Mouse (Mus musculus): Measurements from ENCODE around the gene Pqlc3. TPM values are rescaled to one million over a fixed set of nuclear protein-coding genes. Genes with fewer than 3 reads are reported as not detected.

The Pqlc3 gene
- polyA plus RNA-seq, 1 experiment, result 2.9 TPM

GRCm38 (mm10) chr12:17012067-17012899 lies 12.1 kb upstream of the Pqlc3 start:
- H3K4me1 ChIP-seq (ENCODE audit: control insufficient read depth, insufficient read depth, low read length), result no peaks in the 10 kb centered on the region
- H3K4me3 ChIP-seq (ENCODE audit: insufficient read depth, low read length), result no peak overlapping the region
- TF ChIP-seq POLR2A (IDR thresholded peaks at IDR 0.05; ENCODE audit: extremely low read depth, insufficient read depth, low read length), result no peak
- no peak for TF ChIP-seq CTCF (IDR thresholded peaks at IDR 0.05; ENCODE audit: extremely low read depth, insufficient read depth, low read length)
- H3K27ac ChIP-seq (ENCODE audit: insufficient read depth, low read length), result no peak overlapping the region

- Histone ChIP-seq H3K4me1 (ENCODE audit: control insufficient read depth, insufficient read depth, low read length) (no peaks in the 10 kb centered on the region), H3K27ac (ENCODE audit: insufficient read depth, low read length) (no peak within 1 kb of the TSS), H3K4me3 (ENCODE audit: insufficient read depth, low read length) (peak within 1 kb of the TSS; percentile 32)
- no peak for TF ChIP-seq POLR2A (IDR thresholded peaks at IDR 0.05; ENCODE audit: extremely low read depth, insufficient read depth, low read length)
- peak; percentile 61 for TF ChIP-seq CTCF (IDR thresholded peaks at IDR 0.05; ENCODE audit: extremely low read depth, insufficient read depth, low read length)
These were observed 11.1 kb upstream of the Pqlc3 start, which contains the start of gene 2410004P03Rik for GRCm38 (mm10) chr12:17011100-17011870. Gene 2410004P03Rik (minus strand): TSS chr12:17011727.

DNA sequence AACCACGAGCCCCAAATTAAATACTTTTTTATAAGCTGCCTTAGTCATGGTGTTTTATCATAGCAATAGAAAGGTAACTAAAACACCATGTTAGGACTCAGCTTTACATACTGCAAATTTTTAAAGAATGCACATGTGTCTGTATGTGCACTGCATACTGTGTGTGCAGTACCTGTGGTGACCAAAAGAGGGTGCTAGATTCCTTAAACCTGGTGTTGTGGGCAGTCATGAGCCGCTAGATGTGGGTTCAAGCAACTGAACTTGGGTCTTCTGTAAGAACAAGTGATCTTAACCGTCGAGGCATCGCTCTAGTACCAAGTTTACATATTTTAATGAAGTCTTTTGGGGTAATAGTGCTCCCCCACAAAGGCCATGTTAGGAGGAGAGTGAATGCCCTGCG lies 9.3 kb upstream of the Pqlc3 start:
- TF ChIP-seq CTCF (IDR thresholded peaks at IDR 0.05; ENCODE audit: extremely low read depth, insufficient read depth, low read length), result no peak
- TF ChIP-seq POLR2A (IDR thresholded peaks at IDR 0.05; ENCODE audit: extremely low read depth, insufficient read depth, low read length), result no peak
- H3K4me3 ChIP-seq (ENCODE audit: insufficient read depth, low read length), result no peak overlapping the region
- H3K27ac ChIP-seq (ENCODE audit: insufficient read depth, low read length), result no peak overlapping the region
- H3K4me1 ChIP-seq (ENCODE audit: control insufficient read depth, insufficient read depth, low read length), result no peaks in the 10 kb centered on the region

- Histone ChIP-seq H3K4me3 (ENCODE audit: insufficient read depth, low read length) (no peak overlapping the region), H3K27ac (ENCODE audit: insufficient read depth, low read length) (no peak overlapping the region), H3K4me1 (ENCODE audit: control insufficient read depth, insufficient read depth, low read length) (no peaks in the 10 kb centered on the region)
- no peak for TF ChIP-seq POLR2A (IDR thresholded peaks at IDR 0.05; ENCODE audit: extremely low read depth, insufficient read depth, low read length)
- no peak for TF ChIP-seq CTCF (IDR thresholded peaks at IDR 0.05; ENCODE audit: extremely low read depth, insufficient read depth, low read length)
These were observed 1.0 kb upstream of the Pqlc3 start for GRCm38 (mm10) chr12:17001211-17001610.

- no peaks in the 10 kb centered on the region for H3K4me1 ChIP-seq (ENCODE audit: control insufficient read depth, insufficient read depth, low read length)
- no peak overlapping the region for H3K27ac ChIP-seq (ENCODE audit: insufficient read depth, low read length)
- H3K4me3 ChIP-seq (ENCODE audit: insufficient read depth, low read length), result no peak overlapping the region; the same call in 1 of the 2 replicates
- TF ChIP-seq CTCF (IDR thresholded peaks at IDR 0.05; ENCODE audit: extremely low read depth, insufficient read depth, low read length) (no peak), POLR2A (IDR thresholded peaks at IDR 0.05; ENCODE audit: extremely low read depth, insufficient read depth, low read length) (no peak)
These were observed 420 bp upstream of the Pqlc3 start for GRCm38 (mm10) chr12:17000628-17001027.

DNA sequence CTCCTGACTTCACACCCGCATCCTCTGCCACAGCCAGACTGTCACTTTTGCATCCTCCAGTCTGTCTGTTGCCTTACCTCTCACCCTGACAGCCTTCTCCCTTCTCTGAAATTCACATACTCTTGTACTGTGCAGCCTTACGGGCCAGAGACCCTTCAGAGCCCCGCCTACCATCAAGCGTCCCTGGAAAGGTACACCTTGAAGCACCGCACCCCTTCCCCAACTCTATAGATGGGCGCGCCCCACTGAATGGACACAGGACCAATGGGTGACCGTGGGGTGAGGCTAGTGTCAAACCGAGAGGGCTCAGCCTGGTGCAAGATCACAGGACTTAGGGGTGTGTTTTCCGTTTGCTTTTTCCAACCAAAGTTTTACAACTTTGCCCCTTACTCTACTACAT lies 1.1 kb downstream of the Pqlc3 start:
- TF ChIP-seq CTCF (IDR thresholded peaks at IDR 0.05; ENCODE audit: extremely low read depth, insufficient read depth, low read length) (no peak), POLR2A (IDR thresholded peaks at IDR 0.05; ENCODE audit: extremely low read depth, insufficient read depth, low read length) (no peak)
- Histone ChIP-seq H3K4me1 (ENCODE audit: control insufficient read depth, insufficient read depth, low read length) (no peaks in the 10 kb centered on the region), H3K4me3 (ENCODE audit: insufficient read depth, low read length) (peak overlapping the region; percentile 46), H3K27ac (ENCODE audit: insufficient read depth, low read length) (no peak overlapping the region)

DNA sequence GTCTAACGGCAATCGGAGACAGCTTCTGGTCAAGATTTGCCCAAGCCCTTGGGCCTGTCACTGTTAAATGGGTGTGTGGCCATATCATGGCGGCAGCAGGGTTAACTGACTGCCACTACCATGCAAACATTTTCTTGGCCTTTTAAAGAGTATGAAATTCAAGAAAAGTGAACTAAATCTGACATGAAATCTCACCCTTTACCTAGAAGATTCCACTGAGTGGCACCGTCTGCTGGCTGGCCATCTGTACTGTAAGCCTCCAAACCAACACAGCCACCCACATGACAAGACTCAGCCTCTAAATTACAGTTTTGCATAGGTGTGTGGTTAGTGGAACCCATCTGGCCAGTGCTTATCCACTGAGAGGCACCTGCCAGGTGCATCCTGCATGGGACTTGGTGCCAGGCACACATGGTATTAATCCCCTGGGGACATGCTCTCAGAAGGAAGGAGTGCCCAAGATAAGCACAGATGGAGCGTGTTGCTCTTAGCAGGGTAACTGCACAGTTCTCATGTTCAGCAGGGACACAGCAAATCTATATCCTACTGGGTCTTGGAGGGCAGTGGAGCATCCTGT lies 3.2 kb downstream of the Pqlc3 start:
- Histone ChIP-seq H3K4me1 (ENCODE audit: control insufficient read depth, insufficient read depth, low read length) (no peaks in the 10 kb centered on the region), H3K27ac (ENCODE audit: insufficient read depth, low read length) (no peak overlapping the region), H3K4me3 (ENCODE audit: insufficient read depth, low read length) (no peak overlapping the region)
- no peak for TF ChIP-seq CTCF (IDR thresholded peaks at IDR 0.05; ENCODE audit: extremely low read depth, insufficient read depth, low read length)
- no peak for TF ChIP-seq POLR2A (IDR thresholded peaks at IDR 0.05; ENCODE audit: extremely low read depth, insufficient read depth, low read length)

GRCm38 (mm10) chr12:16996281-16996680 lies 3.9 kb downstream of the Pqlc3 start:
- no peak for TF ChIP-seq POLR2A (IDR thresholded peaks at IDR 0.05; ENCODE audit: extremely low read depth, insufficient read depth, low read length)
- no peak overlapping the region for H3K4me3 ChIP-seq (ENCODE audit: insufficient read depth, low read length)
- H3K4me1 ChIP-seq (ENCODE audit: control insufficient read depth, insufficient read depth, low read length), result no peaks in the 10 kb centered on the region
- no peak overlapping the region for H3K27ac ChIP-seq (ENCODE audit: insufficient read depth, low read length)

GRCm38 (mm10) chr12:16994291-16994690 lies 5.9 kb downstream of the Pqlc3 start:
- no peaks in the 10 kb centered on the region for H3K4me1 ChIP-seq (ENCODE audit: control insufficient read depth, insufficient read depth, low read length)
- no peak overlapping the region for H3K27ac ChIP-seq (ENCODE audit: insufficient read depth, low read length)
- H3K4me3 ChIP-seq (ENCODE audit: insufficient read depth, low read length), result no peak overlapping the region
- TF ChIP-seq POLR2A (IDR thresholded peaks at IDR 0.05; ENCODE audit: extremely low read depth, insufficient read depth, low read length), result no peak
- no peak for TF ChIP-seq CTCF (IDR thresholded peaks at IDR 0.05; ENCODE audit: extremely low read depth, insufficient read depth, low read length)
